Mouse (Mus musculus) cerebellum, postnatal 14 days (tissue): Measurements from ENCODE around the gene Thap4.
"Not testable (repeated sequence)": the region's sequence is repeated elsewhere in the genome, so short reads cannot be mapped to it uniquely, and the experiment has no call there.

Experiments used
- DNase-seq, 2 experiments: peaks; one replicate each; pipeline ENCODE4 v3.0.0; 2021; ENCODE audit warnings: mixed read lengths in 2 of 2

The Thap4 gene

GRCm38 (mm10) chr1:93754573-93755290 is at the start of gene Thap4:
TSS of gene Thap4 (minus strand) at chr1:93754864.
- DNase-seq: peak; percentile 93 to 94

GRCm38 (mm10) chr1:93803556-93804507 is 49.2 kb upstream of the Thap4 start, which contains the start of gene Ing5:
TSS of gene Ing5 (plus strand) at chr1:93803965.
- DNase-seq: peak; percentile 100

GRCm38 (mm10) chr1:93802771-93803170 is 48.1 kb upstream of the Thap4 start:
- DNase-seq: no peak

GRCm38 (mm10) chr1:93801741-93802238 is 47.1 kb upstream of the Thap4 start, which contains the start of gene Dtymk:
TSS of gene Dtymk (minus strand) at chr1:93801934.
- peak; percentile 94 for DNase-seq

- DNase-seq: peak; percentile 24 to 41
Measured at GRCm38 (mm10) chr1:93800670-93801503, 46.2 kb upstream of the Thap4 start.

GRCm38 (mm10) chr1:93795886-93796285 is 41.2 kb upstream of the Thap4 start:
- DNase-seq: no peak

- no peak for DNase-seq
Measured at GRCm38 (mm10) chr1:93794526-93794925, 39.9 kb upstream of the Thap4 start.

- peak; percentile 35 to 49 for DNase-seq
Measured at GRCm38 (mm10) chr1:93786912-93787311, 32.2 kb upstream of the Thap4 start.

- DNase-seq: no peak
Measured at GRCm38 (mm10) chr1:93776686-93777085, 22.0 kb upstream of the Thap4 start.

- no peak for DNase-seq
Measured at GRCm38 (mm10) chr1:93769901-93770300, 15.2 kb upstream of the Thap4 start.

GRCm38 (mm10) chr1:93767600-93767999 is 12.9 kb upstream of the Thap4 start:
- no peak for DNase-seq

- no peak for DNase-seq
Measured at GRCm38 (mm10) chr1:93764871-93765591, 10.4 kb upstream of the Thap4 start.

GRCm38 (mm10) chr1:93763531-93763930 is 8.9 kb upstream of the Thap4 start:
- DNase-seq: not testable (repeated sequence)

- DNase-seq: no peak
Measured at GRCm38 (mm10) chr1:93760076-93760475, 5.4 kb upstream of the Thap4 start.

- no peak for DNase-seq
Measured at GRCm38 (mm10) chr1:93756154-93756553, 1.5 kb upstream of the Thap4 start.

GRCm38 (mm10) chr1:93755618-93756017 is 954 bp upstream of the Thap4 start:
- DNase-seq: no peak

- DNase-seq: no peak
Measured at GRCm38 (mm10) chr1:93755291-93755610, 587 bp upstream of the Thap4 start.

GRCm38 (mm10) chr1:93753911-93754572 is 622 bp downstream of the Thap4 start:
- peak in 1 of 2 experiments; percentile 44 for DNase-seq

- no peak for DNase-seq
Measured at GRCm38 (mm10) chr1:93751290-93751689, 3.4 kb downstream of the Thap4 start, which contains the start of gene Atg4b. TSS of gene Atg4b (plus strand) at chr1:93751500.

- no peak for DNase-seq
Measured at GRCm38 (mm10) chr1:93748539-93748938, 6.1 kb downstream of the Thap4 start.

- DNase-seq: no peak
Measured at GRCm38 (mm10) chr1:93746179-93746578, 8.5 kb downstream of the Thap4 start.
